In the genomic region with DNA sequence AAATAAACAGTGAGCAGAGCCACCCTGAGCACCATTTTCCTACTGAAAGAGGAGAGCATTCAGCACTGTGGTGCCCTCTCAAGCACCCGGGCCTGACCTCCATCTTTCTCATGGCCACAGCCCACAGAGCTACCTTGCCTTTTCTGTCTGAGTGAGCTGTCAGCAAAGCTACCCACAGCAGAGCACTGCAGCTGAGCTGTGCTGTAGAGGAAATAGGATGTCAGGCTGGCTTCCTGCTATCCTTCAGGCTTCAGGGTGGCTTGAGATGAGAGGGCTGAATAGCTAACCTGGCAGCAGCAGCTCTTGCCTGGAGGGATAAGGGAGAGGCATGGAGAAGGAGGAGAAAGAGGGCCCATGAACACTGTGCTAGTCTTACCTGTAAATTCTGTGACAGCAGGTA, we compare ENCODE assay signal across 24 mouse cellular contexts.
"Had no signal": no experiment of that assay in that cellular context is flagged by ENCODE, and none has a peak within 500 bp of the region (broad histone marks: within the 10 kb centered on the region; RNA-seq: fewer than 3 reads in every experiment).

No protein-coding gene starts in this region.

- H3K9me3 ChIP-seq: heart, embryonic 13.5 days; heart, embryonic 15.5 days; hindbrain, embryonic 13.5 days; hindbrain, embryonic 15.5 days; intestine, embryonic 15.5 days; limb, embryonic 10.5 days; limb, embryonic 12.5 days; liver, embryonic 13.5 days had no signal

- H3K4me1 ChIP-seq: heart, embryonic 13.5 days; heart, embryonic 15.5 days; hindbrain, embryonic 13.5 days; hindbrain, embryonic 15.5 days; intestine, embryonic 15.5 days; limb, embryonic 10.5 days; limb, embryonic 12.5 days; liver, embryonic 13.5 days had no signal

- DNase-seq: gastrocnemius, postnatal 14 days; gastrocnemius, postnatal 36 days; heart, adult 11 months; heart, adult 2 months; heart, postnatal 14 days; heart, postnatal 36 days; kidney, adult 18-20 months; kidney, adult 8-10 months; kidney, postnatal 10 days; kidney, postnatal 25 days; kidney, postnatal 4 days; liver; liver, embryonic 13.5 days had no signal

- ATAC-seq: hindbrain, postnatal 0 days; intestine, embryonic 15.5 days; intestine, postnatal 0 days had no signal

- H3K27me3 ChIP-seq: heart, embryonic 13.5 days; heart, embryonic 15.5 days; hindbrain, embryonic 13.5 days; hindbrain, embryonic 15.5 days; intestine, embryonic 15.5 days; limb, embryonic 12.5 days; liver, embryonic 13.5 days had no signal

- H3K4me3 ChIP-seq: heart, adult 2 months; heart, embryonic 13.5 days; heart, embryonic 15.5 days; hindbrain, embryonic 13.5 days; hindbrain, embryonic 15.5 days; intestine, embryonic 15.5 days; layer of hippocampus, adult 2 months; left cerebral cortex, adult 2 months; limb, embryonic 10.5 days; limb, embryonic 12.5 days; liver, embryonic 13.5 days had no signal

- H3K36me3 ChIP-seq: heart, embryonic 13.5 days; heart, embryonic 15.5 days; hindbrain, embryonic 13.5 days; hindbrain, embryonic 15.5 days; intestine, embryonic 15.5 days; limb, embryonic 10.5 days; limb, embryonic 12.5 days; liver, embryonic 13.5 days had no signal
